Mouse (Mus musculus): ENCODE measurements around the gene Tada2a. TPM values are rescaled to one million over a fixed set of nuclear protein-coding genes. Genes with fewer than 3 reads are reported as not detected.

Gene Tada2a
- polyA plus RNA-seq, 1 experiment, result 6.4 TPM

DNA sequence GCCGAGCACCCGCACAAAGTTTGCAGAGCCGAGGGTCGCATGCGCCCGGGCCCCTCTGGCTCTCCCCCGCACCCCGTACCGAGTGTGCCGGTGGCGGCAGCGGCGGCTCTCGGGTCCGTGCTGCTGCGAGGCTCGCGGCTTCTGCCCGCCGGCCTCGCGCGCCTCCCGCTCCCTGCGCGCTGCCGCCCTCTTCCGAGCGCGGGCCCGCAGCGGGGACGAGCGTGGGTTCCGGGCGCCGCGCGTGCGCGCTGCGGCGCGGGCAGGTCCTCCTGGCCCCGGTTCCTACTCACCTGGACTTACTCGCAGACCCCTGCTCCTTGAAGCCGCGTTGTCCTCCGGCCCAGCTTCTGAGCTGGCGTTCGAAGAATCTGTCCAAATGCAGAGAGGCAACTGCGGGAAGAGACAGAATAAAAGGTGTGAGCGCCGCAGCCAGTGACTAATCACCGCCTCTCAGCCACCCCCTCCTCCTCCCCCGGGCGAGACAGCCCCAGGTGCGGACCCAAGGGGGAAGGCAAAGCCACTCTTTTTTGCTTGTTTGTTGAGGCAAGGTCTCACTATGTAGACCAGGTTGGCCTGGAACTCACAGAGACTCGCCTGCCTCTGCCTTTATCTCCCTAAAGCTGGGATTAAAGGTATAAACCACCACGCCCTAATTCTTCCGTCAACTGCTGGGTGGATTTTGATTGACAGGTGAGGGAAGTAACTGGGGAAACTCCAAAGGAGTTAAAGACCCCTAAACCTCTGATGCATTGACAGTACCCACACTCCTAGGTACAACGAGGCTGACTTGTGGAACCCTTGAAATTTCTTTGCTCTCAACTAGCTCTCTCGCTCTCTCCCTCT, 61.0 kb downstream of the Tada2a start:
- WGBS, result 3% methylated on average over 63 of the region's 63 CpGs
- H3K27me3 ChIP-seq (ENCODE audit: control insufficient read depth, insufficient read depth, low read length), result peaks cover 11% of the 10 kb centered on the region; the same call in 1 of the 2 replicates
- no peaks in the 10 kb centered on the region for H3K36me3 ChIP-seq (ENCODE audit: control insufficient read depth, insufficient read depth, low read length)
- H3K4me1 ChIP-seq (replicated peaks; ENCODE audit: control insufficient read depth, insufficient read depth, low read length), result peaks cover 4% of the 10 kb centered on the region
- peak overlapping the region; percentile 44 for H3K4me3 ChIP-seq (ENCODE audit: control insufficient read depth, insufficient read depth, low read length)
- DNase-seq, result peak; percentile 63
- no peak for TF ChIP-seq POLR2A (IDR thresholded peaks at IDR 0.05; ENCODE audit: control insufficient read depth, extremely low read depth, insufficient read depth, low read length, poor library complexity)
- no peak for TF ChIP-seq CTCF (IDR thresholded peaks at IDR 0.05; ENCODE audit: borderline replicate concordance, control insufficient read depth, extremely low read depth, insufficient read depth, low read length, poor library complexity)
- H3K27ac ChIP-seq (ENCODE audit: control insufficient read depth, insufficient read depth, low read length), result no peak overlapping the region

DNA sequence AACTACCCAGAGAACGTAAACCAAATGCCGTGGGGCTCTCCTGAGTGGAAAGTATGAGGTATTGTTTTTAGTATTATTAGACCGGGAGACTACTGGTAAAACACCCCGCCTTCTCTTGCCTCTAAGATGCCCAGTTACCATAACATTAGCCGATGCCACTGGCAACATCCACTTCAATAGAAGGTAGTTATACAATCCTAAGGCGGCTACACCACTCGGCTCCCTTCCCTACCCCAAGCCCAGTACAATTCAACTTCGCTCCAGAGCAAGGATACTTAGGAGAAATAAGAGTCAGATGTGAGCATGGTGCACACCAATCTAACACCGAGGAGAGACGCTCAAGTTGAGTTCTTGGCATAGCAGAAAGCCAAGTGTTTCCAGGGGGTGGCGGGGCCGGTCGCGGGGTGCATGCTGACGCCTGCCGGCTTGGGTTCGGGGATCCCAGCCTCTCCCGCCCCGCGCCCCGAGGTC, 61.6 kb downstream of the Tada2a start:
- peak overlapping the region; percentile 44 for H3K4me3 ChIP-seq (ENCODE audit: control insufficient read depth, insufficient read depth, low read length)
- H3K4me1 ChIP-seq (replicated peaks; ENCODE audit: control insufficient read depth, insufficient read depth, low read length), result peaks cover 4% of the 10 kb centered on the region
- peaks cover 11% of the 10 kb centered on the region; the same call in 1 of the 2 replicates for H3K27me3 ChIP-seq (ENCODE audit: control insufficient read depth, insufficient read depth, low read length)
- no peaks in the 10 kb centered on the region for H3K36me3 ChIP-seq (ENCODE audit: control insufficient read depth, insufficient read depth, low read length)
- WGBS, result 6% methylated on average over 21 of the region's 21 CpGs
- TF ChIP-seq POLR2A (IDR thresholded peaks at IDR 0.05; ENCODE audit: control insufficient read depth, extremely low read depth, insufficient read depth, low read length, poor library complexity) (no peak), CTCF (IDR thresholded peaks at IDR 0.05; ENCODE audit: borderline replicate concordance, control insufficient read depth, extremely low read depth, insufficient read depth, low read length, poor library complexity) (no peak)
- DNase-seq, result no peak
- no peak overlapping the region for H3K27ac ChIP-seq (ENCODE audit: control insufficient read depth, insufficient read depth, low read length)

DNA sequence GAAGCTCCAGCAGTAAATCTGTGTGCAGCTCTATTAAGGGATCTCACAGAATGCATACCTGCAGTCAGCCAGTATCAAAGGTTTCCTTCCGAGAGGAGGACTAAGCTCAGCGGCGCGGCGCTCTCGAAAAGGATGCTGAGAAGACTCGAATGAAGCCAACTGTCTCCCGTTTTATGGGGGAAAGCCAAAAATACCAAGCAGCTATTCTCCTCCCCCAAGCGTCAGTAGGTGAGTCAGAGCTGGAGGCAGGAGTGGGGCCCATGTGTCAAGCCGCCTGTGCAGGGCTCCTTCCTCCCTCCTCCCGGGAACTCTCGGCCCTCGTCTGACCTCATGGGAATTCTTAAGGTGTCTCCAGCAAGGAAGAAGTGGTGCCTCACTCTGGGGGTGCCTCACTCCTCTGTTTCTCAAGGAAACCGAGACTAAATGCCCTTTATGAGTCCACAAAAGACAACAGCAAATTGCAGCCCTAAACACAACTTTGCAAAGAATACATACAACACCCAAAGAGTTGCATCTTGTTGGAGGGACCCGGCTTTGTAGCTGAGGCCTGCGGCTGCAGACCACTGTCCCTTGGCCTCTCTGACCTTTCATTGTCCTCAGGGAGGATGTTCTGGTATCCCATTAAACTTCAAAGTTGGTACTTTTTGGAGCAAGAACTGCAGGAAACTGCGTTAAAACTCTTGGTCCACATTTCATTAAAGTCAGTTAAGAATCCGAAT, 62.3 kb downstream of the Tada2a start:
- no peak for TF ChIP-seq CTCF (IDR thresholded peaks at IDR 0.05; ENCODE audit: borderline replicate concordance, control insufficient read depth, extremely low read depth, insufficient read depth, low read length, poor library complexity)
- no peak for TF ChIP-seq POLR2A (IDR thresholded peaks at IDR 0.05; ENCODE audit: control insufficient read depth, extremely low read depth, insufficient read depth, low read length, poor library complexity)
- no peak overlapping the region for H3K4me3 ChIP-seq (ENCODE audit: control insufficient read depth, insufficient read depth, low read length)

DNA sequence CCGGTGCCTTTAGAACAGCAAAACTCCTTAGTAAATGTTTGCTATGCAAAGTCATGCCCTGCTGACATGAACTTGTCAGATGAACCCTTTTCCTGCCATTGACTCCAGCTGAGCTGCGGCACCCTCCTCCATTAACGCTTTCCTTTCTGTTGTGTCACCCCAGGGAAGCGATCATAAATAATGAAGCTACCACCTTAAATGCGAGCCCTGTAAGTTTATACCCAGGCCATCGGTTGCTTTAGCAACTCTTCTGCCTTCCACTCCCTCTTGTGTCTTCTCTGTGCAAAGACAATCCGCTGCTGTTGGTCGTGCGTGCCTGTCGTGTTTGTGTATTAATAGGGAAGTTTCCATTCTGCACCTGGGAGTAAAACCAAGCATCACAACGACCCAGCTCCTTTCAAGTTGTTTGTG, 63.3 kb downstream of the Tada2a start:
- TF ChIP-seq POLR2A (IDR thresholded peaks at IDR 0.05; ENCODE audit: control insufficient read depth, extremely low read depth, insufficient read depth, low read length, poor library complexity), result no peak
- TF ChIP-seq CTCF (IDR thresholded peaks at IDR 0.05; ENCODE audit: borderline replicate concordance, control insufficient read depth, extremely low read depth, insufficient read depth, low read length, poor library complexity), result no peak
- DNase-seq, result no peak
- WGBS, result 4% methylated on average over 11 of the region's 11 CpGs
- H3K36me3 ChIP-seq (ENCODE audit: control insufficient read depth, insufficient read depth, low read length), result no peaks in the 10 kb centered on the region
- peaks cover 4% of the 10 kb centered on the region for H3K4me1 ChIP-seq (replicated peaks; ENCODE audit: control insufficient read depth, insufficient read depth, low read length)
- no peak overlapping the region for H3K27ac ChIP-seq (ENCODE audit: control insufficient read depth, insufficient read depth, low read length)
- H3K27me3 ChIP-seq (ENCODE audit: control insufficient read depth, insufficient read depth, low read length), result peaks cover 11% of the 10 kb centered on the region; the same call in 1 of the 2 replicates
- no peak overlapping the region for H3K4me3 ChIP-seq (ENCODE audit: control insufficient read depth, insufficient read depth, low read length)

More for the DNA sequence above, 62.3 kb downstream of the Tada2a start:
- H3K27me3 ChIP-seq (ENCODE audit: control insufficient read depth, insufficient read depth, low read length), result peaks cover 11% of the 10 kb centered on the region; the same call in 1 of the 2 replicates
- no peak for DNase-seq
- H3K4me1 ChIP-seq (replicated peaks; ENCODE audit: control insufficient read depth, insufficient read depth, low read length), result peaks cover 4% of the 10 kb centered on the region
- no peaks in the 10 kb centered on the region for H3K36me3 ChIP-seq (ENCODE audit: control insufficient read depth, insufficient read depth, low read length)
- no peak overlapping the region for H3K27ac ChIP-seq (ENCODE audit: control insufficient read depth, insufficient read depth, low read length)
- 14% methylated on average over 18 of the region's 18 CpGs for WGBS

DNA sequence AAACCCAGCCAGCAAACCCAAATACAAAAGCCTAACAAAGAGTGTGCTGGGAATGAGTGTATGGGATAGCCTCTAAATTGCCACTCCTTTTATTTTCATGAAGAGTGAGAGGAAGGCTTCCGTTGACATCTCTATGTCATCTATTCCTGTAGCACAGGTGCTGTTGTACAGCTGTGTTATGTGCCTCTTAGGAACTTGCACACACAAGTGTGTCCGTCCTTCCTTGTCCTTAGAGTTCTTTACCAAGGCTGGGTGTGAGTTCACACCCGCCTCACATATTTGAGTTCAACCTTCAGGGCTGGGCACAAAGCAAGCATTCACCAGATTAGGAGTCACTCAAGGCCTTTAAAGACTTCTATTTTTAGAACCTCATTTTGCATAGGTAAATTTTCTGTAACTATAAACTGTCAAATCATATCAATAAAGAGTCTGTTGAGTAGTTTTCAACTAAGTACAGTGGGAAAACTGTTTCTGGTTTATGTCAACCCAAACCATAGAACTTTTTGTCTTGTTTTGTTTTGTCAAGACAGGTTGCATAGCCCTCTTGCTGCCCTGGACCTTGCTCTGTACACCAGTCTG, 65.7 kb downstream of the Tada2a start:
- WGBS, result 93% methylated on average over 3 of the region's 3 CpGs
- no peaks in the 10 kb centered on the region for H3K36me3 ChIP-seq (ENCODE audit: control insufficient read depth, insufficient read depth, low read length)
- no peak overlapping the region for H3K27ac ChIP-seq (ENCODE audit: control insufficient read depth, insufficient read depth, low read length)
- H3K27me3 ChIP-seq (ENCODE audit: control insufficient read depth, insufficient read depth, low read length), result peaks cover 11% of the 10 kb centered on the region; the same call in 1 of the 2 replicates
- H3K4me3 ChIP-seq (ENCODE audit: control insufficient read depth, insufficient read depth, low read length), result no peak overlapping the region
- TF ChIP-seq POLR2A (IDR thresholded peaks at IDR 0.05; ENCODE audit: control insufficient read depth, extremely low read depth, insufficient read depth, low read length, poor library complexity), result no peak
- TF ChIP-seq CTCF (IDR thresholded peaks at IDR 0.05; ENCODE audit: borderline replicate concordance, control insufficient read depth, extremely low read depth, insufficient read depth, low read length, poor library complexity), result no peak
- DNase-seq, result no peak
- peaks cover 4% of the 10 kb centered on the region for H3K4me1 ChIP-seq (replicated peaks; ENCODE audit: control insufficient read depth, insufficient read depth, low read length)

DNA sequence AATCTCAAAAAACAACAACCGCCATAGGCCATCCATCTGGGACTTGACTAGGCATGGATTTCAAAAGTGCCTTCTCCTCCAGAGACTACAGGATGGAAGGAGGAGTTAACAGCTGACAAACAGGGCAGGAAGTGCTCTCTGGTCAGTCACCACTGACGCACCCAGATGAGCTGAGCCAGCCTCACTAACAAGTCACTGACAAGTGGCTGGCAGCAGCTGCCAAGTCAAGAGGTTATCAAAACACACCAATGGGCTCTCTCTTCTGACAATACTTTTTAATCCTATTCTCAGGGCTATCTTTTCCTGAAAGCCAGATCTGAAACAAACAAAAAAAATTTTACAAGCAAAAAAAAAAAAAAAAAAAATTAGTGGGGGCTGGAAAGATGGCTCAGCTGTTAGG, 66.6 kb downstream of the Tada2a start:
- WGBS, result 65% methylated on average over 2 of the region's 2 CpGs
- no peak for DNase-seq

More for the DNA sequence above, 66.6 kb downstream of the Tada2a start:
- Histone ChIP-seq H3K36me3 (ENCODE audit: control insufficient read depth, insufficient read depth, low read length) (no peaks in the 10 kb centered on the region), H3K27ac (ENCODE audit: control insufficient read depth, insufficient read depth, low read length) (no peak overlapping the region), H3K4me3 (ENCODE audit: control insufficient read depth, insufficient read depth, low read length) (no peak overlapping the region), H3K27me3 (ENCODE audit: control insufficient read depth, insufficient read depth, low read length) (peaks cover 7% of the 10 kb centered on the region; the same call in 1 of the 2 replicates), H3K4me1 (replicated peaks; ENCODE audit: control insufficient read depth, insufficient read depth, low read length) (no peaks in the 10 kb centered on the region)
- TF ChIP-seq POLR2A (IDR thresholded peaks at IDR 0.05; ENCODE audit: control insufficient read depth, extremely low read depth, insufficient read depth, low read length, poor library complexity) (no peak), CTCF (IDR thresholded peaks at IDR 0.05; ENCODE audit: borderline replicate concordance, control insufficient read depth, extremely low read depth, insufficient read depth, low read length, poor library complexity) (no peak)

Data from thymus, adult 2 months (tissue).